Mouse (Mus musculus) forebrain, embryonic 11.5 days (tissue): ENCODE measurements around the gene Gjb3. TPM values are rescaled to one million over a fixed set of nuclear protein-coding genes. Genes with fewer than 3 reads are reported as not detected.

Experiments used
- ATAC-seq: fragments of 200-750 bp; cut with Nextera tagmentation; replicated peaks from 2 replicates; pipeline ENCODE4 v1.8.0; 2017; ENCODE audit warnings: moderate TSS enrichment; ENCODE audit not compliant: low FRiP score
- DNase-seq: peaks from one replicate; pipeline ENCODE4 v3.0.0-alpha.2; 2017; ENCODE audit warnings: low spot score
- H3K27ac ChIP-seq: fragments of 300-500 bp; sonication (generic); 2 replicates; pipeline ENCODE4 v1.5.1; 2014; ENCODE audit warnings: low read depth, low read length
- H3K27me3 ChIP-seq: fragments of 300-500 bp; sonication (generic); 2 replicates; pipeline ENCODE4 v1.6.1; 2014; ENCODE audit warnings: mild to moderate bottlenecking, low read length, mixed read lengths; ENCODE audit not compliant: control insufficient read depth, insufficient read depth
- H3K36me3 ChIP-seq: fragments of 300-500 bp; sonication (generic); 2 replicates; pipeline ENCODE4 v1.6.1; 2014; ENCODE audit warnings: mild to moderate bottlenecking, low read length, moderate library complexity, mixed read lengths; ENCODE audit not compliant: control insufficient read depth, insufficient read depth
- H3K4me1 ChIP-seq: fragments of 300-500 bp; sonication (generic); replicated peaks from 2 replicates; pipeline ENCODE4 v1.6.1; 2014; ENCODE audit warnings: low read length, mixed read lengths; ENCODE audit not compliant: control insufficient read depth, insufficient read depth
- H3K4me2 ChIP-seq: fragments of 300-500 bp; sonication (generic); 2 replicates; pipeline ENCODE4 v1.6.1; 2014; ENCODE audit warnings: low read depth, mild to moderate bottlenecking, low read length, moderate library complexity, mixed read lengths; ENCODE audit not compliant: severe bottlenecking
- H3K4me3 ChIP-seq: fragments of 300-500 bp; sonication (generic); 2 replicates; pipeline ENCODE4 v1.5.1; 2014; ENCODE audit warnings: low read depth, low read length
- H3K9ac ChIP-seq: fragments of 300-500 bp; sonication (generic); 2 replicates; pipeline ENCODE4 v1.6.1; 2014; ENCODE audit warnings: low read length
- H3K9me3 ChIP-seq: fragments of 300-500 bp; sonication (generic); 2 replicates; pipeline ENCODE4 v1.6.1; 2016; ENCODE audit warnings: low read length, mixed read lengths; ENCODE audit not compliant: control insufficient read depth
- WGBS: fragments of 180-500 bp; shearing (Covaris S2); extraction: QIAGEN DNeasy Blood & Tissue Kit; methylation state at CpG from one replicate; pipeline ENCODE4 v1.1.7; 2014; 5-methylcytosine and 5-hydroxymethylcytosine counted together
- polyA plus RNA-seq: library from polyadenylated mRNA; unstranded; fragments of >200 nt; fragmentation: Nextera tagmentation; extraction: Ambion mirVana; gene quantifications from 2 replicates; pipeline ENCODE4 v1.2.1, GENCODE M21; 2014

Gjb3 gene
- polyA plus RNA-seq, 1 experiment from 2014 or later: 0.94 TPM

DNA sequence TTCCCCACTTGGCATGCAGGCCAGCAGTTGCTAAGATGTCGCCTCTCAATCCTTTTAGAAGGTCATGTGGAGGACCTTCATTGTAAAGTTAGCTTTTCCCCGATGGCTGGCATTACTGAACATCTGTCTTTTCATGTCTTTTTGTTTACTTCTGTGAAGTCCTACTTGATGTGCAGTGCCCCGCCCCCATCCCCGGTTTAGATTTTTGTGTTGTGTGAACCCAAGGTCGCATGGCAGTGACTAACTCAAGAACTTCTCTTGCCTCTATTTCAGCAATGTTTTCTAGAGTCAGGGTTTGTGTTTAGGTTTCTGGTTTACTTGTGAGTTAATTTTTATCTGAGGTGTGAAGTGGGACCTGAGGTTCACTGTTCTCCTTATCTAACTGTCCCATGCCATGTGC, 38.0 kb downstream of the Gjb3 start:
- no peaks in the 10 kb centered on the region for H3K36me3 ChIP-seq
- H3K9me3 ChIP-seq: no peaks in the 10 kb centered on the region
- 85% methylated on average over 5 of the region's 5 CpGs for WGBS

DNA sequence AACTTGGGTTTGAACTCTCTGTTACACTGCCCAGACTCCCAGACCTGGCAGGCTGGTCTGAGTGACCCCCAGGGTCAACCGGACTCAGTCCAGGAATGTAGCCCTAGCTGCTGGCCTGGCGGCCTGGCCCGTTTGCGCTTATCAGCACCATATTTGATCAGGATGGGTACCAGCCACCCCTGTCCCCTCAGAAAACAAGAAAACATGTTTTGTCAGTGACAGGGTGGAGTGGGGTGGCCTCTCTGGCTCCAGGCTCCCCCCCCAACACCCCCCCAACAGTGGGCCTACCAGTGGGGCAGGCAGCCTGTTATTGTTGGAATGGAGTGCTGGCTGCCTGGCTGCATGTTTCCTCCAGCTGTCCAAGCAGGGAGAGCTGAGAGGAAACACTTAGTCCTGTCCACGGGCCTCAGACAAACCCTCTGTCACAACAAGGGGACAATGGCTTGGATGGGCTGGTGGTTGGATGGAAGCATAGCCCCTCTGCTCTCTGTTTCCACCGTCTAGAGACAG, 41.5 kb downstream of the Gjb3 start:
- WGBS: 76% methylated on average over 6 of the region's 6 CpGs
- no peaks in the 10 kb centered on the region for H3K27me3 ChIP-seq
- no peak for ATAC-seq

More for the DNA sequence above, 38.0 kb downstream of the Gjb3 start:
- Histone ChIP-seq H3K27ac (no peak overlapping the region), H3K4me1 (no peaks in the 10 kb centered on the region), H3K4me2 (no peak overlapping the region), H3K4me3 (no peak overlapping the region), H3K27me3 (no peaks in the 10 kb centered on the region), H3K9ac (no peak overlapping the region)
- ATAC-seq: no peak
- no peak for DNase-seq

DNA sequence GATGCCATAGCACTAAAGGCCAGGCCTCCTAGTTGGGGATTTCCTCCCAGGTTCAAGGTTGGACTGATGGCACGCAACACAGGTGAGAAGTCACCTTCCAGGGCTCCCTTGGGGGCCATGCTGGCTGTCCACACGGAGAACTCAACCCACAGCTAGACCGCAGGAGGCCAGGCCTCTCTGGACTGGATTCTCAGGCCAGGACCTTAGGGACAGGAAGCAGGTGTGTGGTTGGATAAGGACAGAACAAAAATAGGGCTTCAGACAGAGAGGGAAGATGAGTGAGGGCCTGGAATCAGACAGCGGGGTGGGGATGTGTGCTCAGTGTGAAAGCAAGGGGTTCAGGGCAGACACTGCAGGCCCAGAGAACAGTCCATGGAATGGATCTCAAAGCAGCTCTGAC, 43.7 kb downstream of the Gjb3 start:
- H3K4me3 ChIP-seq: no peak overlapping the region
- no peaks in the 10 kb centered on the region for H3K36me3 ChIP-seq
- no peaks in the 10 kb centered on the region for H3K27me3 ChIP-seq
- H3K9me3 ChIP-seq: no peaks in the 10 kb centered on the region
- no peak overlapping the region for H3K27ac ChIP-seq
- ATAC-seq: no peak
- 79% methylated on average over 4 of the region's 4 CpGs for WGBS
- H3K4me2 ChIP-seq: no peak overlapping the region
- H3K9ac ChIP-seq: no peak overlapping the region
- DNase-seq: no peak
- H3K4me1 ChIP-seq: no peaks in the 10 kb centered on the region

More for the DNA sequence above, 41.5 kb downstream of the Gjb3 start:
- Histone ChIP-seq H3K4me3 (no peak overlapping the region), H3K4me2 (no peak overlapping the region), H3K9ac (no peak overlapping the region), H3K4me1 (no peaks in the 10 kb centered on the region), H3K9me3 (no peaks in the 10 kb centered on the region), H3K27ac (no peak overlapping the region), H3K36me3 (no peaks in the 10 kb centered on the region)
- no peak for DNase-seq

DNA sequence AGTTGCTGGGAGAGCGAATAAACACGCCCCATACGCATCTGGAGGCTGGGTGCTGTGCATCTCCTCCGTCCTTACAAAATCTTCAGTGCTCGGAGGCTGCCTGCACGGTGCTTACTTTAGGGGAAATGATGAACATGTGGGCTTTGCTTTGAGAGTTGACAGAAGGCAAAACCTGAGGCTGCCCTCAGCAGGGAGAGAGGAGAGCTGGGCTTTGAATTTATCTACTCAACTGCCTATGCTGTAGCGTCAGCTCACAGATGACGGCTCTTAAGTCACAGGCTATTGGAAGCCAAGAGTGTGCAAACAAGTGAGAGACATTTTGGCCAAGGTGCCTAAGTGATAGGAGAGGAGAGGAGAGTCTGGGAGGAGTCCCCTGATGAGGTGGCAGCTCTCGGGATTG, 51.4 kb downstream of the Gjb3 start:
- WGBS: 86% methylated on average over 9 of the region's 9 CpGs

DNA sequence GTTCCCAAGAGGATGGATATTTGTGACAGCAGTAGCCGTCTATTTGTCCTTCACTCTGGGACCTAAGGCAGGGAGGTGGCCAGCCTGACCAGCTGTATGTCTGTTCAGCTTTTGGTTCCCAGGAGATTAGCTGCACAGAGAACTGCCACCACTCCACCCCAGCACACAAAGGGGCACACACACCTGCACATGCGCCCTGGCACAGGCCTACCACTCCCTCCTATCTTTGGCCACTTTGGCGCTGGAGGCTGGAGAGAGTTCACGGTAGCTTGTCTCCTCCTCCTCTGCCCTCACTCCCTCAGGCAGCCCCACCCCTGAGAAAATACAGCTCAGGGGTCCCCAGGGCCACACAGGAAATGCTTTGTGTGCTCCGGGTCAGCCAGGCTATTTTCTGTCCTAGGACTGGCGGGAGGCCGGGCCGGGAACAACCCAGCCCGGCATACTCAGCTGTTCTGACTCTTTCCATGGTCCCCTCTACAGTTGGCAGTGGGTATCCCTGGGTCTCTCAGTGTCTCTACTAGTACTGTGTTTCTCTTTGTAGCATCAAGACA, 52.1 kb downstream of the Gjb3 start:
- no peak for ATAC-seq
- Histone ChIP-seq H3K4me1 (no peaks in the 10 kb centered on the region), H3K4me3 (no peak overlapping the region), H3K27me3 (no peaks in the 10 kb centered on the region), H3K36me3 (no peaks in the 10 kb centered on the region), H3K4me2 (no peak overlapping the region), H3K27ac (no peak overlapping the region), H3K9ac (no peak overlapping the region), H3K9me3 (no peaks in the 10 kb centered on the region)
- WGBS: 67% methylated on average over 9 of the region's 9 CpGs
- no peak for DNase-seq

More for the DNA sequence above, 51.4 kb downstream of the Gjb3 start:
- Histone ChIP-seq H3K4me1 (no peaks in the 10 kb centered on the region), H3K27ac (no peak overlapping the region), H3K9me3 (no peaks in the 10 kb centered on the region), H3K27me3 (no peaks in the 10 kb centered on the region), H3K36me3 (no peaks in the 10 kb centered on the region), H3K9ac (no peak overlapping the region), H3K4me3 (no peak overlapping the region), H3K4me2 (no peak overlapping the region)
- no peak for DNase-seq
- no peak for ATAC-seq

Other genes starting within 250 kb of the Gjb3 start
- 11.8 and 12.6 TPM in 2 replicates for gene Tmem35b, start 207.2 kb downstream of the Gjb3 start, polyA plus RNA-seq
- 3.1 and 4.2 TPM in 2 replicates for gene Dlgap3, start 161.6 kb downstream of the Gjb3 start, polyA plus RNA-seq
- gene Smim12, start 87.1 kb downstream of the Gjb3 start, polyA plus RNA-seq: 53.3 and 54.5 TPM in 2 replicates
- gene Gja4, start 16.8 kb downstream of the Gjb3 start, polyA plus RNA-seq: 12.3 and 13.9 TPM in 2 replicates
- not detected in 2 replicates for gene Gjb4, start 23.2 kb upstream of the Gjb3 start, polyA plus RNA-seq
- 0.21 and 0.45 TPM in 2 replicates for gene Gjb5, start 27.3 kb upstream of the Gjb3 start, polyA plus RNA-seq